Mouse (Mus musculus): Measurements from ENCODE around the gene Fis1.

The Fis1 gene

GRCm38 (mm10) chr5:136940845-136941560 is 12.1 kb upstream of the Fis1 start:
- DNase-seq = no peak

GRCm38 (mm10) chr5:136942781-136943180 is 10.3 kb upstream of the Fis1 start:
- no peak for DNase-seq

GRCm38 (mm10) chr5:136943382-136943781 is 9.7 kb upstream of the Fis1 start:
- no peak for DNase-seq

GRCm38 (mm10) chr5:136945084-136945483 is 8.0 kb upstream of the Fis1 start:
- DNase-seq = no peak

GRCm38 (mm10) chr5:136947874-136948273 is 5.2 kb upstream of the Fis1 start:
- DNase-seq = no peak

- DNase-seq = peak in 1 of 2 experiments; percentile 51
These were observed 3.3 kb upstream of the Fis1 start for GRCm38 (mm10) chr5:136949551-136950336.

GRCm38 (mm10) chr5:136950521-136950920 is 2.6 kb upstream of the Fis1 start:
- no peak for DNase-seq

GRCm38 (mm10) chr5:136952153-136952552 is 922 bp upstream of the Fis1 start:
- no peak for DNase-seq

GRCm38 (mm10) chr5:136953440-136953951 is 421 bp downstream of the Fis1 start:
- peak; percentile 55 to 58 for DNase-seq

- DNase-seq = no peak
These were observed 2.5 kb downstream of the Fis1 start for GRCm38 (mm10) chr5:136955622-136956021.

- no peak for DNase-seq
These were observed 4.2 kb downstream of the Fis1 start for GRCm38 (mm10) chr5:136957250-136957649.

- peak in 1 of 2 experiments; percentile 36 for DNase-seq
These were observed 6.0 kb downstream of the Fis1 start for GRCm38 (mm10) chr5:136958991-136959605.

- DNase-seq = no peak
These were observed 7.0 kb downstream of the Fis1 start for GRCm38 (mm10) chr5:136960053-136960452.

- no peak for DNase-seq
These were observed 8.4 kb downstream of the Fis1 start for GRCm38 (mm10) chr5:136961334-136961982.

GRCm38 (mm10) chr5:136961983-136962461 is 8.9 kb downstream of the Fis1 start:
- DNase-seq = peak; percentile 91 to 92

GRCm38 (mm10) chr5:136962501-136962900 is 9.4 kb downstream of the Fis1 start:
- DNase-seq = peak; percentile 88 to 92

- DNase-seq = no peak
These were observed 10.0 kb downstream of the Fis1 start for GRCm38 (mm10) chr5:136962966-136963540.

GRCm38 (mm10) chr5:136965210-136965609 is 12.1 kb downstream of the Fis1 start:
- DNase-seq = no peak

GRCm38 (mm10) chr5:136965686-136966085 is 12.6 kb downstream of the Fis1 start:
- no peak for DNase-seq

- DNase-seq = peak; percentile 50 to 64
These were observed 13.3 kb downstream of the Fis1 start, which contains the start of gene Cldn15 for GRCm38 (mm10) chr5:136966331-136966730. Gene Cldn15 (plus strand): TSS chr5:136966616.

- no peak for DNase-seq
These were observed 13.9 kb downstream of the Fis1 start for GRCm38 (mm10) chr5:136966861-136967455.

GRCm38 (mm10) chr5:136967592-136967991 is 14.5 kb downstream of the Fis1 start:
- peak; percentile 48 to 74 for DNase-seq

All from lung, postnatal 4 days (tissue).